Mouse (Mus musculus) liver, postnatal 0 days (tissue): ENCODE results near the gene Olfr638.

ENCODE experiments used
- CTCF ChIP-seq: sonication (generic); IDR thresholded peaks from 2 replicates; pipeline ENCODE4 v1.5.1; 2016; ENCODE audit warnings: antibody characterized with exemption, low read depth
- EP300 ChIP-seq: IDR thresholded peaks from 2 replicates; pipeline ENCODE4 v1.6.1; 2016; ENCODE audit warnings: antibody characterized with exemption, low read depth, mild to moderate bottlenecking

DNA sequence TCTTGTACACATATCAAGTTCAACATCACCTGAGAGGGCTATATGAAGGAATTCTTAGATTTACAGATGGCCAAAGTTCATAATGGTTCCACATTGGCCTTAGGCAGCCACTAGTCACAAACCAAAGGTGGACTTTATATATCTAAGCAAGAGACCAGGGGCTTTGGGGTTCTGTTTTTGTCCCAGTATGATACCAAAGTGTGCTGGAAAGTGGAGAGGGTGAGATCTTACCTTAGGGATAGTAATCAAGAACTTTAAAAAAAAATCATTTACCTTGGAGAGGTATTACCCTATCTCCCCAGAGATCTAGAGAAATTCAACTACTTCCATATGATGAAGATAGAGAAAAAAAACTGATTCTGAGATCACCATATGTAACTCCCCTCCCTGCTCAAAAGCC, 18.7 kb downstream of the Olfr638 start, which contains the start of gene Olfr639:
- TF ChIP-seq CTCF (no peak), EP300 (no peak)
